ENCODE assay signal across 9 mouse cellular contexts in the genomic region with DNA sequence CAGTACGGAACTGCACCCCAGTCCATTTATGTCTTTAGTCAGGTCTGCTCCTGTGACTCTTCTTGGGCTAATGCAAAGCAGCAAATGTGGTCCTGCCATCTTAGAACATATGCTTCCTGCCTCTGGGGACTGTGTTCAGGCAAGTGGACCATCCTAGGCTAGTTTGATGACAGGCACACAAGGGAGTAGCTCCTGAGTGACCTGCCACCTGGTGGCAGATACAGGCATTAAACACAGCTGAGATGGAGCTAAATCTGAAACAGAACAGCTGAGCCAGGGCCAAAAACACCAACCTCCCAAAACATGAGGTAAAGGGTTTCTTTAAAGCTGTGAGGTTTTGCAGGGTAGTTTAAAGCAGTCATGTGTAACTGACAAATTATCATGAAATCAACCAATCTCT. TPM values are rescaled to one million over a fixed set of nuclear protein-coding genes. Genes with fewer than 3 reads are reported as not detected.
DNase-seq lines count a peak whose midpoint lies in the region; ATAC-seq and TF ChIP-seq lines count a peak whose summit lies in the region.
"Had no signal": no experiment of that assay in that cellular context is flagged by ENCODE, and none has a peak within 500 bp of the region (broad histone marks: within the 10 kb centered on the region; RNA-seq: fewer than 3 reads in every experiment).

No protein-coding gene starts in this region.

- no peak for ATAC-seq in forebrain, embryonic 16.5 days

- H3K9ac ChIP-seq in forebrain, embryonic 16.5 days (replicated peaks; ENCODE audit: low read depth, low read length), result no peak overlapping the region
- H3K9ac ChIP-seq: hindbrain, embryonic 15.5 days had no signal

- TF ChIP-seq POLR2A in lung, adult 2 months (IDR thresholded peaks at IDR 0.05; ENCODE audit: borderline replicate concordance, extremely low read depth, low read depth, low read length), result no peak
- TF ChIP-seq POLR2A in embryonic fibroblast, embryonic 13.5 days (IDR thresholded peaks at IDR 0.05; ENCODE audit: low read depth, low read length), result no peak

- DNase-seq in forebrain, embryonic 10.5 days (ENCODE audit: extremely low spot score, low spot score), result peak; percentile 26
- DNase-seq in lung, adult 2 months, result no peak
- no peak for DNase-seq in lung, postnatal 14 days
- DNase-seq in T-cell, adult 2 months (ENCODE audit: low spot score), result peak; percentile 1
- peak; percentile 38 for DNase-seq in splenic B cell, adult 2 months (ENCODE audit: low read depth, low spot score)
- DNase-seq in spleen, adult 12 weeks (ENCODE audit: low spot score), result no peak

- H3K27me3 ChIP-seq in forebrain, embryonic 10.5 days (ENCODE audit: poor library complexity, severe bottlenecking), result no peaks in the 10 kb centered on the region
- H3K27me3 ChIP-seq in forebrain, embryonic 16.5 days (replicated peaks; ENCODE audit: control insufficient read depth, insufficient read depth, low read length), result no peaks in the 10 kb centered on the region
- no peaks in the 10 kb centered on the region for H3K27me3 ChIP-seq in splenic B cell, adult 2 months (ENCODE audit: control insufficient read depth, insufficient read depth, low read length, poor library complexity, severe bottlenecking)
- H3K27me3 ChIP-seq: hindbrain, embryonic 15.5 days had no signal

- no peaks in the 10 kb centered on the region for H3K4me1 ChIP-seq in forebrain, embryonic 10.5 days
- H3K4me1 ChIP-seq in forebrain, embryonic 16.5 days (replicated peaks; ENCODE audit: control insufficient read depth, insufficient read depth, low read length), result no peaks in the 10 kb centered on the region
- no peaks in the 10 kb centered on the region for H3K4me1 ChIP-seq in lung, adult 2 months (ENCODE audit: control insufficient read depth, insufficient read depth, low read length)
- H3K4me1 ChIP-seq in embryonic fibroblast, embryonic 13.5 days (ENCODE audit: control insufficient read depth, insufficient read depth, low read length), result no peaks in the 10 kb centered on the region
- H3K4me1 ChIP-seq: hindbrain, embryonic 15.5 days had no signal

- no peak overlapping the region for H3K4me3 ChIP-seq in forebrain, embryonic 10.5 days
- no peak overlapping the region for H3K4me3 ChIP-seq in forebrain, embryonic 16.5 days (replicated peaks; ENCODE audit: low read length)
- H3K4me3 ChIP-seq in lung, adult 2 months (replicated peaks; ENCODE audit: extremely low read depth, low read depth, low read length), result no peak overlapping the region
- no peak overlapping the region for H3K4me3 ChIP-seq in embryonic fibroblast, embryonic 13.5 days (ENCODE audit: insufficient read depth, low read length)
- H3K4me3 ChIP-seq: hindbrain, embryonic 15.5 days had no signal

- no peak overlapping the region for H3K27ac ChIP-seq in forebrain, embryonic 10.5 days
- H3K27ac ChIP-seq in forebrain, embryonic 16.5 days (ENCODE audit: low read length), result no peak overlapping the region
- H3K27ac ChIP-seq in embryonic fibroblast, embryonic 13.5 days (ENCODE audit: insufficient read depth, low read length), result no peak overlapping the region
- H3K27ac ChIP-seq: hindbrain, embryonic 15.5 days had no signal

- no peaks in the 10 kb centered on the region for H3K9me3 ChIP-seq in forebrain, embryonic 10.5 days
- H3K9me3 ChIP-seq in forebrain, embryonic 16.5 days (ENCODE audit: control insufficient read depth, low read length), result no peaks in the 10 kb centered on the region
- H3K9me3 ChIP-seq: hindbrain, embryonic 15.5 days had no signal

- peak; percentile 31; the same call in 1 of the 2 replicates for TF ChIP-seq CTCF in lung, adult 2 months (IDR thresholded peaks at IDR 0.05; ENCODE audit: insufficient read depth, low read length)
- 0 out of 2 replicates have a peak, but pooled peaks have one; percentile 20 for TF ChIP-seq CTCF in embryonic fibroblast, embryonic 13.5 days (IDR thresholded peaks at IDR 0.05; ENCODE audit: borderline replicate concordance, insufficient read depth, low read length)

- no peak overlapping the region for H3K4me2 ChIP-seq in forebrain, embryonic 16.5 days (ENCODE audit: low read length)
- H3K4me2 ChIP-seq: hindbrain, embryonic 15.5 days had no signal

- no peaks in the 10 kb centered on the region for H3K36me3 ChIP-seq in forebrain, embryonic 10.5 days (replicated peaks)
- no peaks in the 10 kb centered on the region for H3K36me3 ChIP-seq in forebrain, embryonic 16.5 days (ENCODE audit: control insufficient read depth, insufficient read depth)
- no peaks in the 10 kb centered on the region for H3K36me3 ChIP-seq in splenic B cell, adult 2 months (ENCODE audit: control insufficient read depth, insufficient read depth, low read length, poor library complexity, severe bottlenecking)
- H3K36me3 ChIP-seq: hindbrain, embryonic 15.5 days had no signal

- 86% methylated on average over 1 of the region's 1 CpGs for WGBS in forebrain, embryonic 10.5 days
- WGBS in forebrain, embryonic 16.5 days, result 96% methylated on average over 1 of the region's 1 CpGs
- 88% methylated on average over 1 of the region's 1 CpGs for WGBS in lung, adult 2 months

RNA-seq across cellular contexts. Expression of gene Fbxw27, which starts 7.6 kb away (rescaled TPM):
- polyA plus RNA-seq in forebrain, embryonic 10.5 days (2016; fragmentation: Nextera tagmentation; extraction: Ambion mirVana), result not detected in 2 replicates
- polyA plus RNA-seq in forebrain, embryonic 16.5 days (2015; fragmentation: Nextera tagmentation; extraction: Ambion mirVana), result not detected in 2 replicates
- not detected in 2 replicates for polyA plus RNA-seq in lung, adult 2 months (2012; rRNA removed)
- not detected in 2 replicates for polyA plus RNA-seq in embryonic fibroblast, embryonic 13.5 days (2011; ENCODE audit: insufficient read length, low read depth, missing spikeins)
- polyA plus RNA-seq: hindbrain, embryonic 15.5 days had no signal

RNA-seq across cellular contexts. Expression of gene Spink8, which starts 14.0 kb away (rescaled TPM):
- polyA plus RNA-seq in forebrain, embryonic 10.5 days (2016; fragmentation: Nextera tagmentation; extraction: Ambion mirVana), result not detected in 2 replicates
- not detected in 2 replicates for polyA plus RNA-seq in forebrain, embryonic 16.5 days (2015; fragmentation: Nextera tagmentation; extraction: Ambion mirVana)
- not detected in 2 replicates for polyA plus RNA-seq in lung, adult 2 months (2012; rRNA removed)
- not detected in 2 replicates for polyA plus RNA-seq in embryonic fibroblast, embryonic 13.5 days (2011; ENCODE audit: insufficient read length, low read depth, missing spikeins)

RNA-seq across cellular contexts. Expression of gene Nme6, which starts 34.5 kb away (rescaled TPM):
- polyA plus RNA-seq in forebrain, embryonic 10.5 days (2016; fragmentation: Nextera tagmentation; extraction: Ambion mirVana), result 116 and 124 TPM in 2 replicates
- polyA plus RNA-seq in forebrain, embryonic 16.5 days (2015; fragmentation: Nextera tagmentation; extraction: Ambion mirVana), result 60.1 and 68.4 TPM in 2 replicates
- polyA plus RNA-seq in lung, adult 2 months (2012; rRNA removed), result 11.5 and 18.0 TPM in 2 replicates
- 15.2 and 21.3 TPM in 2 replicates for polyA plus RNA-seq in embryonic fibroblast, embryonic 13.5 days (2011; ENCODE audit: insufficient read length, low read depth, missing spikeins)

RNA-seq across cellular contexts. Expression of gene Camp, which starts 51.4 kb away (rescaled TPM):
- not detected in 2 replicates for polyA plus RNA-seq in forebrain, embryonic 10.5 days (2016; fragmentation: Nextera tagmentation; extraction: Ambion mirVana)
- 0.57 TPM in 1 of 2 replicates, not detected in the other for polyA plus RNA-seq in forebrain, embryonic 16.5 days (2015; fragmentation: Nextera tagmentation; extraction: Ambion mirVana)
- polyA plus RNA-seq in lung, adult 2 months (2012; rRNA removed), result 0.17 and 3.1 TPM in 2 replicates
- not detected in 2 replicates for polyA plus RNA-seq in embryonic fibroblast, embryonic 13.5 days (2011; ENCODE audit: insufficient read length, low read depth, missing spikeins)

RNA-seq across cellular contexts. Expression of gene Fbxw26, which starts 52.2 kb away (rescaled TPM):
- not detected in 2 replicates for polyA plus RNA-seq in forebrain, embryonic 10.5 days (2016; fragmentation: Nextera tagmentation; extraction: Ambion mirVana)
- polyA plus RNA-seq in forebrain, embryonic 16.5 days (2015; fragmentation: Nextera tagmentation; extraction: Ambion mirVana), result not detected in 2 replicates
- not detected in 2 replicates for polyA plus RNA-seq in lung, adult 2 months (2012; rRNA removed)
- polyA plus RNA-seq in embryonic fibroblast, embryonic 13.5 days (2011; ENCODE audit: insufficient read length, low read depth, missing spikeins), result not detected in 2 replicates
- polyA plus RNA-seq: hindbrain, embryonic 15.5 days had no signal

Comparison
In these comparisons a context has a peak if more than half of its experiments do, and no peak if none do; other contexts are left out.
1. DNase-seq: peak in forebrain, embryonic 10.5 days (single experiment), T-cell, adult 2 months (single experiment) and splenic B cell, adult 2 months (single experiment); none in lung, adult 2 months (single experiment), lung, postnatal 14 days (single experiment) and spleen, adult 12 weeks (single experiment).